Mouse (Mus musculus) embryonic facial prominence, embryonic 15.5 days (tissue): ENCODE measurements around the gene Grik4. TPM values are rescaled to one million over a fixed set of nuclear protein-coding genes. Genes with fewer than 3 reads are reported as not detected.

Experiments used
- ATAC-seq: fragments of 200-750 bp; cut with Nextera tagmentation; 2 replicates; pipeline ENCODE4 v1.8.0; 2017; ENCODE audit warnings: low read depth, moderate TSS enrichment; ENCODE audit not compliant: insufficient number of reproducible peaks, low FRiP score, low TSS enrichment
- H3K27ac ChIP-seq: fragments of 300-500 bp; sonication (generic); replicated peaks from 2 replicates; pipeline ENCODE4 v1.5.1; 2015; ENCODE audit warnings: mild to moderate bottlenecking, inconsistent platforms
- H3K27me3 ChIP-seq: fragments of 300-500 bp; sonication (generic); 2 replicates; pipeline ENCODE4 v1.6.1; 2015; ENCODE audit warnings: inconsistent platforms
- H3K36me3 ChIP-seq: fragments of 300-500 bp; sonication (generic); 2 replicates; pipeline ENCODE4 v1.6.1; 2015; ENCODE audit warnings: mild to moderate bottlenecking, inconsistent platforms
- H3K4me1 ChIP-seq: fragments of 300-500 bp; sonication (generic); 2 replicates; pipeline ENCODE4 v1.6.1; 2015; ENCODE audit warnings: inconsistent platforms
- H3K4me2 ChIP-seq: fragments of 300-500 bp; sonication (generic); replicated peaks from 2 replicates; pipeline ENCODE4 v1.6.1; 2015; ENCODE audit warnings: mild to moderate bottlenecking, inconsistent platforms
- H3K4me3 ChIP-seq: fragments of 300-500 bp; sonication (generic); replicated peaks from 2 replicates; pipeline ENCODE4 v1.5.1; 2015; ENCODE audit warnings: mild to moderate bottlenecking, inconsistent platforms
- H3K9ac ChIP-seq: fragments of 300-500 bp; sonication (generic); 2 replicates; pipeline ENCODE4 v1.6.1; 2015; ENCODE audit warnings: inconsistent platforms
- H3K9me3 ChIP-seq: fragments of 300-500 bp; sonication (generic); replicated peaks from 2 replicates; pipeline ENCODE4 v1.6.1; 2016; ENCODE audit warnings: inconsistent platforms
- WGBS: fragments of 180-500 bp; shearing (Covaris S2); methylation state at CpG from one replicate; pipeline ENCODE4 v1.1.7; 2015; 5-methylcytosine and 5-hydroxymethylcytosine counted together
- polyA plus RNA-seq: library from polyadenylated mRNA; unstranded; fragments of >200 nt; fragmentation: Nextera tagmentation; extraction: Ambion mirVana; gene quantifications from 2 replicates; pipeline ENCODE4 v1.2.1, GENCODE M21; 2015

Gene Grik4
- polyA plus RNA-seq, 1 experiment from 2014 or later: 2.0 TPM

DNA sequence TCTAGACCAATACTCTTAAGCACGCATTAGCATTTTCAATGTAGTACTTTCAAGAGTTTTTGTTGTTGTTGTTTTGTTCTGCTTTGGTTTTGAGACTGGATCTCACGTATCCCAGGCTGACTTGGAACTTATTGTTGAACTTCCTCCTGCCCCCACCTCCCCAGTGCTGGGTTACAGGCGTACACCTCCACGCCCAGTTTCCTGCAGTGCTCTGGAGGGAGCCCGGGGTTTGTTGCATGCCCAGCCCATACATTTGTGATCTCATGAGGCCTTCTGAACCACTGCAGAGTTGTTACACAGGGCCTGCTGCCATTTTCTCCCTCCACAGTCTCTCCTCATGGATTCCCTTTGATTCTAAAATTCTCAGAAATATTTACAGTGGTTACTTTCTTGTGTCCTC is 201.9 kb downstream of the Grik4 start:
- Histone ChIP-seq H3K27me3 (no peaks in the 10 kb centered on the region), H3K36me3 (no peaks in the 10 kb centered on the region), H3K4me2 (no peak overlapping the region), H3K9ac (no peak overlapping the region), H3K9me3 (no peaks in the 10 kb centered on the region), H3K4me3 (no peak overlapping the region), H3K27ac (no peak overlapping the region), H3K4me1 (no peaks in the 10 kb centered on the region)
- WGBS: 56% methylated on average over 5 of the region's 5 CpGs
- ATAC-seq: no peak

DNA sequence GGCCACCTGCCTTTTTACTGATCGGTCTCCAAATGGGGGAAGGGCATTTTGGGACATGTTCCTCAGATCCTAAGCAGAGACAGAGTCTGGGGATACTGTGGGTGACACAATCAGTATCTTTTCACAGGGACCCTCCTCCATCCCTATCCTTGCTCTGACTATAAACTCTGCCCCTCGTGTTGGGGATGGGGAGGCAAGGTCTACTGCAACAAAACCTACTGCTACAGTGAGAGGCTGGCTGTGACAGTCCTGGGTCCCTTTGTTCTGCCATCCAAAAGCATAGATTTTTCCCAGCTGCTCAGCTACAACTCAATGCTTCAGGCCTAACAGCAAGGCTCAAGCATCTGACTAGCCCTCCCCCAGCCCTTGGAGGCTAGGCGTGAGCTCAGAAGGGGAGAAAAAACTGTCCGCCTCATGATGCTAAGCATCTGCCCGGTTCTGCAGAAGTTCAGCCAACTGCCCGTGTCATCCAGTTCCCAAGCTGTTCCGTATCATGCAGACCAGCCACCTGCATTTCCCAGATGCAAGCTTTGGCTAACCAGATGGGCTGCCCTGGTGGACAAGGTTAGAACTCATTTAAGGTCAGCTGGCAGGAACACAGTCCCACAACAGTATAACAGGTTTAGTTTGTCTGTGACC is 207.5 kb downstream of the Grik4 start:
- no peak overlapping the region for H3K4me2 ChIP-seq
- 57% methylated on average over 7 of the region's 7 CpGs for WGBS
- ATAC-seq: no peak
- no peaks in the 10 kb centered on the region for H3K4me1 ChIP-seq
- no peak overlapping the region for H3K4me3 ChIP-seq
- no peaks in the 10 kb centered on the region for H3K9me3 ChIP-seq
- no peaks in the 10 kb centered on the region for H3K36me3 ChIP-seq
- H3K27me3 ChIP-seq: no peaks in the 10 kb centered on the region
- no peak overlapping the region for H3K27ac ChIP-seq
- H3K9ac ChIP-seq: no peak overlapping the region

DNA sequence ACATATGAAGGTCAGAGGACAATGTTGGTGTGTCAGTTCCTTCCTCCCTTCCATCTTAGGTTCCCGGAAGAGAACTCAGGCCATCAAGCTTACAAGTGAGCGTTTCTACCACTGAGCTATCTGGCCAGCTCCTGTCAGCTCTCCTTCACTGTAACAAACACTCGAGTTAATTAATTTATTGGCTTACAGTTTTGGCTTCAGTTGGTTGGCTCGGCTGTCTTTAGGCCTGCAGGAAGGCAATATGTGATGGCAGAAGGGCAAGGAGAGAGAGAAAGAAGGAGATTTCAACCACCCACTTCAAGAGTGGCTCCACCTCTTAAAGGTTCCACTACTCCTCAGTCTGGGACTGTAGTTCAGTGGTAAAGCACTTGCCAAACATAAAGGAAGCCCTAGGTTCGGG is 209.2 kb downstream of the Grik4 start:
- Histone ChIP-seq H3K4me2 (no peak overlapping the region), H3K4me1 (no peaks in the 10 kb centered on the region), H3K27me3 (no peaks in the 10 kb centered on the region), H3K27ac (no peak overlapping the region), H3K4me3 (no peak overlapping the region), H3K9ac (no peak overlapping the region), H3K9me3 (no peaks in the 10 kb centered on the region), H3K36me3 (no peaks in the 10 kb centered on the region)
- WGBS: 75% methylated on average over 5 of the region's 5 CpGs
- no peak for ATAC-seq

GRCm38 (mm10) chr9:42732731-42733318 is 211.5 kb downstream of the Grik4 start:
- Histone ChIP-seq H3K4me3 (no peak overlapping the region), H3K36me3 (no peaks in the 10 kb centered on the region), H3K9me3 (no peaks in the 10 kb centered on the region), H3K27me3 (no peaks in the 10 kb centered on the region), H3K4me2 (no peak overlapping the region), H3K9ac (no peak overlapping the region), H3K27ac (no peak overlapping the region), H3K4me1 (0 out of 2 replicates have a peak, but pooled peaks cover 6% of the 10 kb centered on the region)
- WGBS: 71% methylated on average over 9 of the region's 9 CpGs
- no peak for ATAC-seq

GRCm38 (mm10) chr9:42728472-42728871 is 215.8 kb downstream of the Grik4 start:
- ATAC-seq: no peak
- Histone ChIP-seq H3K27me3 (no peaks in the 10 kb centered on the region), H3K9ac (no peak overlapping the region), H3K9me3 (no peaks in the 10 kb centered on the region), H3K36me3 (no peaks in the 10 kb centered on the region), H3K27ac (no peak overlapping the region), H3K4me2 (no peak overlapping the region), H3K4me1 (0 out of 2 replicates have a peak, but pooled peaks cover 6% of the 10 kb centered on the region), H3K4me3 (no peak overlapping the region)
- 36% methylated on average over 6 of the region's 6 CpGs for WGBS

GRCm38 (mm10) chr9:42727661-42728060 is 216.6 kb downstream of the Grik4 start:
- H3K4me2 ChIP-seq: no peak overlapping the region
- H3K4me3 ChIP-seq: no peak overlapping the region
- WGBS: 83% methylated on average over 6 of the region's 6 CpGs
- 0 out of 2 replicates have a peak, but pooled peaks cover 6% of the 10 kb centered on the region for H3K4me1 ChIP-seq
- H3K36me3 ChIP-seq: no peaks in the 10 kb centered on the region
- no peak for ATAC-seq
- H3K27ac ChIP-seq: no peak overlapping the region
- no peaks in the 10 kb centered on the region for H3K9me3 ChIP-seq
- H3K9ac ChIP-seq: no peak overlapping the region
- H3K27me3 ChIP-seq: no peaks in the 10 kb centered on the region

- 82% methylated on average over 5 of the region's 5 CpGs for WGBS
- no peaks in the 10 kb centered on the region for H3K36me3 ChIP-seq
Measured at GRCm38 (mm10) chr9:42727186-42727585, 217.1 kb downstream of the Grik4 start.

GRCm38 (mm10) chr9:42724099-42724498 is 220.2 kb downstream of the Grik4 start:
- 51% methylated on average over 7 of the region's 7 CpGs for WGBS
- Histone ChIP-seq H3K27ac (no peak overlapping the region), H3K9me3 (no peaks in the 10 kb centered on the region), H3K4me3 (no peak overlapping the region), H3K36me3 (no peaks in the 10 kb centered on the region), H3K4me2 (no peak overlapping the region), H3K9ac (no peak overlapping the region), H3K27me3 (no peaks in the 10 kb centered on the region), H3K4me1 (peaks cover 18% of the 10 kb centered on the region)
- ATAC-seq: no peak

More at GRCm38 (mm10) chr9:42727186-42727585, 217.1 kb downstream of the Grik4 start:
- Histone ChIP-seq H3K27ac (no peak overlapping the region), H3K4me1 (peaks cover 9% of the 10 kb centered on the region; the same call in 1 of the 2 replicates), H3K27me3 (no peaks in the 10 kb centered on the region), H3K4me3 (no peak overlapping the region), H3K9me3 (no peaks in the 10 kb centered on the region), H3K9ac (no peak overlapping the region), H3K4me2 (no peak overlapping the region)
- no peak for ATAC-seq

DNA sequence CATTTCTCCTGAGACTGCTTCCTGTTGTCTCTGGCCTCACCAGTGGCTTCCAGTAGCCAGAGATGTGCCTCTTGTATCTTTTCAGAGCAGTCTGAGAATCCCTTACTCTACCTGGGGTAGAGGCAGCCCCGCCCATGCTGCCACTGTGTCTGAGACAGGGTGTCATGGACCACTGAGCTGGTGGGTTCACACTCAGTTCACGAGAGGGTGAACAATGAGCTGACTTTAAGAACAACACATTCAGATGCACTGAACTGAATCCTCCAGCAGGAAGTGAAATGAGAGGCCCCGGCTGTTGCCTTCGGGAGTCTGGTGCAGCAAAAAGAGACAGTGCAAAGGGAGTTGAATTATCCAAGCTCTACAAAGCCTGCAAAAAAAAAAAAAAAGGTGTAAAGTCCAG is 221.8 kb downstream of the Grik4 start:
- Histone ChIP-seq H3K4me1 (peaks cover 12% of the 10 kb centered on the region), H3K9ac (no peak overlapping the region), H3K4me2 (no peak overlapping the region), H3K9me3 (no peaks in the 10 kb centered on the region), H3K27me3 (no peaks in the 10 kb centered on the region), H3K27ac (no peak overlapping the region), H3K36me3 (no peaks in the 10 kb centered on the region), H3K4me3 (no peak overlapping the region)
- ATAC-seq: no peak
- 33% methylated on average over 4 of the region's 4 CpGs for WGBS

GRCm38 (mm10) chr9:42721718-42722117 is 222.6 kb downstream of the Grik4 start:
- H3K4me3 ChIP-seq: no peak overlapping the region
- H3K9me3 ChIP-seq: no peaks in the 10 kb centered on the region
- peaks cover 12% of the 10 kb centered on the region for H3K4me1 ChIP-seq
- no peaks in the 10 kb centered on the region for H3K36me3 ChIP-seq
- no peaks in the 10 kb centered on the region for H3K27me3 ChIP-seq
- ATAC-seq: no peak
- no peak overlapping the region for H3K27ac ChIP-seq
- H3K9ac ChIP-seq: no peak overlapping the region
- H3K4me2 ChIP-seq: no peak overlapping the region
- 81% methylated on average over 9 of the region's 9 CpGs for WGBS

DNA sequence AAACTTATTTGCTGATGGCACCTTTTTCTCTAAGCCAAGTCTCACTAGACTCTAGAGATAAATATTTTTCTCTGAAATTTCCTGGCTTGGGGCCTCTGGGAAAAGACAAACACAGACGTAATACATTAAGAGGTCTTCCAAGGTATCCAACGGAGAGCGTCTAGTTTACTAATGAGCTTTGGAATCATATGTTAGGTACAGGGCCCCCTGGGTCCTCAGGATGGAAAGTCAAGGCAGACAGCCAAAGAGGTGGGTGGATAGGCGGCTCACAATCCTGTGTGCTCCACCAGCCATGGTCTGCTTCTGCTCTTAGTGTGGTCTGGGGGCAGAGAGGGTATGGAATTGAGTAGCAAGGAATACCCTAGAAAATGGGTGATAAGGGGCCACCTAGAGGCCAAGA is 223.1 kb downstream of the Grik4 start:
- no peak overlapping the region for H3K27ac ChIP-seq
- H3K4me2 ChIP-seq: no peak overlapping the region
- H3K9me3 ChIP-seq: no peaks in the 10 kb centered on the region
- H3K4me1 ChIP-seq: peaks cover 12% of the 10 kb centered on the region
- no peak for ATAC-seq
- no peak overlapping the region for H3K9ac ChIP-seq
- no peaks in the 10 kb centered on the region for H3K27me3 ChIP-seq
- no peak overlapping the region for H3K4me3 ChIP-seq
- H3K36me3 ChIP-seq: no peaks in the 10 kb centered on the region
- 61% methylated on average over 4 of the region's 4 CpGs for WGBS

GRCm38 (mm10) chr9:42713912-42714311 is 230.4 kb downstream of the Grik4 start:
- Histone ChIP-seq H3K4me2 (no peak overlapping the region), H3K9ac (no peak overlapping the region), H3K27me3 (no peaks in the 10 kb centered on the region), H3K4me3 (no peak overlapping the region), H3K27ac (no peak overlapping the region), H3K4me1 (no peaks in the 10 kb centered on the region), H3K9me3 (no peaks in the 10 kb centered on the region), H3K36me3 (no peaks in the 10 kb centered on the region)
- 79% methylated on average over 8 of the region's 8 CpGs for WGBS
- no peak for ATAC-seq
